Mouse (Mus musculus): ENCODE results near the gene Gm8251. TPM values are rescaled to one million over a fixed set of nuclear protein-coding genes. Genes with fewer than 3 reads are reported as not detected.

Gene Gm8251
- 0.35 TPM for total RNA-seq (2023)

DNA sequence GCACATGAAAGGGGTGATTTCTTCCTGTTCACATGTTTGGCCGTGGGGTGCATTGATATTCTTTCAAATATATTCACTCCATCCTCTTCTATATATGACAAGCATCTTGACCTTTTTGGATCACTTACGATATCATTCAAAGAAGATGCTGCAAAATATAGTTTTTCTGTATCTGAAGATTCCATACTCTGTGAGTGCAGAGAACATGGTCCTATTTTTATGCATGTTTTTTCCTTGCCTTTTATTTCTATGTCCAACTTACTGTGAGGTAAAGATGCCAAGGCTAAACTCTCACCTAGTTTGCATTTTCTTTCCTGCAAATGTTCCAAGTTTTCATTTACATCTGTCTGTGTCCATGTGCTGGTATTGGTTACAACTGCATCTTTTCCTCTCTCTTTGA lies at the start of gene Gm8251:
Gm8251 (minus strand) TSS at position 101 of the 400 bp plus-strand sequence.

GRCm38 (mm10) chr1:44102259-44102717 lies 40.6 kb upstream of the Gm8251 start, which contains the start of gene Tex30:
TSS of gene Tex30 (minus strand) at chr1:44102441.

DNA sequence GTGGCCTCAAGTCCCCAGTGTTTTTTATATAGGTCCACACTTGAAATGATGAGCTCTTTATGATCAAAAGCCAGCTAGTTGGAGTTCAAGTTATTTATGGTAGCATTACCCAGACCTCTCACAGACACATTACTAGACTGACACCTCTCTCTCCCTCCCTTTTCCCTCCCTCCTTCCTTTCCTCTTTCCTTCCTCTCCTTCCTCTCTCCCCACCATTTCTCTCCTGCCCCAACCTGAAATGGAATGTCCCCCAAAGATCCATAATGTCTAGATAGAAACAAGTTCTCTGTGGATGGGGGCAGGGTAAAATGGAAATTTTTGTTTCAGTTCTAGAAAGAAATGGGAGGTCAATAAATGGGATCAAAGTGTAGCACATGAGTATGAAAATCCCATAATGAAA lies 41.8 kb downstream of the Gm8251 start, which contains the start of gene Mettl21c:
Mettl21c (minus strand) TSS at position 101 of the 400 bp plus-strand sequence.

Other genes with a start within 250 kb of the Gm8251 start
- gene Uxs1, start 234.1 kb downstream of the Gm8251 start, total RNA-seq (2023) = 18.5 TPM
- gene Tpp2, start 128.3 kb downstream of the Gm8251 start, total RNA-seq (2023) = 131 TPM
- gene Mettl21c, start 41.9 kb downstream of the Gm8251 start, total RNA-seq (2023) = not detected
- 40.6 TPM for gene Tex30, start 40.5 kb upstream of the Gm8251 start, total RNA-seq (2023)
- 1.4 TPM for gene Kdelc1, start 56.9 kb upstream of the Gm8251 start, total RNA-seq (2023)
- gene Bivm, start 57.0 kb upstream of the Gm8251 start, total RNA-seq (2023) = 6.1 TPM
- 30.5 TPM for gene Ercc5, start 85.8 kb upstream of the Gm8251 start, total RNA-seq (2023)
- not detected for gene Mettl21e, start 157.0 kb upstream of the Gm8251 start, total RNA-seq (2023)

All from CD4-positive naive resting alpha-beta T cell, adult 57 days (primary cell).